Mouse (Mus musculus) heart, postnatal 0 days (tissue): ENCODE measurements around the gene 1700019D03Rik. TPM values are rescaled to one million over a fixed set of nuclear protein-coding genes. Genes with fewer than 3 reads are reported as not detected.

ENCODE experiments used
- ATAC-seq: fragments of 200-750 bp; cut with Nextera tagmentation; 2 replicates; pipeline ENCODE4 v1.8.0; 2017; ENCODE audit warnings: low read depth, moderate number of reproducible peaks, moderate library complexity; ENCODE audit not compliant: insufficient read depth
- DNase-seq: peaks from one replicate; pipeline ENCODE4 v3.0.0-alpha.2; 2016; ENCODE audit warnings: low spot score
- H3K27ac ChIP-seq: fragments of 300-500 bp; sonication (generic); 2 replicates; pipeline ENCODE4 v1.5.1; 2014; ENCODE audit warnings: low read depth, mild to moderate bottlenecking
- H3K27me3 ChIP-seq: fragments of 300-500 bp; sonication (generic); 2 replicates; pipeline ENCODE4 v1.6.1; 2014; ENCODE audit warnings: low read length, mixed read lengths; ENCODE audit not compliant: control insufficient read depth, insufficient read depth
- H3K36me3 ChIP-seq: fragments of 300-500 bp; sonication (generic); replicated peaks from 2 replicates; pipeline ENCODE4 v1.6.1; 2014; ENCODE audit warnings: low read length, mixed read lengths; ENCODE audit not compliant: control insufficient read depth, insufficient read depth
- H3K4me1 ChIP-seq: fragments of 300-500 bp; sonication (generic); 2 replicates; pipeline ENCODE4 v1.6.1; 2014; ENCODE audit warnings: antibody characterized with exemption; ENCODE audit not compliant: control insufficient read depth, insufficient read depth
- H3K4me2 ChIP-seq: fragments of 300-500 bp; sonication (generic); 2 replicates; pipeline ENCODE4 v1.6.1; 2014; ENCODE audit warnings: low read depth, mild to moderate bottlenecking, low read length, moderate library complexity
- H3K4me3 ChIP-seq: fragments of 300-500 bp; sonication (generic); 2 replicates; pipeline ENCODE4 v1.5.1; 2014; ENCODE audit warnings: low read depth, low read length
- H3K9ac ChIP-seq: fragments of 300-500 bp; sonication (generic); replicated peaks from 2 replicates; pipeline ENCODE4 v1.6.1; 2014; ENCODE audit warnings: low read depth, low read length, mixed read lengths
- H3K9me3 ChIP-seq: fragments of 300-500 bp; sonication (generic); replicated peaks from 2 replicates; pipeline ENCODE4 v1.6.1; 2016; ENCODE audit warnings: low read length; ENCODE audit not compliant: control insufficient read depth
- CTCF ChIP-seq: IDR thresholded peaks from 2 replicates; pipeline ENCODE4 v1.5.1; 2016; ENCODE audit warnings: antibody characterized with exemption, control low read depth, low read depth
- EP300 ChIP-seq: IDR thresholded peaks from 2 replicates; pipeline ENCODE4 v1.6.1; 2016; ENCODE audit warnings: antibody characterized with exemption, low read depth
- WGBS: fragments of 180-500 bp; shearing (Covaris S2); extraction: QIAGEN DNeasy Blood & Tissue Kit; methylation state at CpG from one replicate; pipeline ENCODE4 v1.1.7; 2014; 5-methylcytosine and 5-hydroxymethylcytosine counted together
- polyA plus RNA-seq: library from polyadenylated mRNA; unstranded; fragments of >200 nt; fragmentation: Nextera tagmentation; extraction: Ambion mirVana; gene quantifications from 2 replicates; pipeline ENCODE4 v1.2.1, GENCODE M21; 2015
- total RNA-seq: library from RNA; depleted of rRNA; stranded (reverse); fragments of >200 nt; gene quantifications from 2 replicates; pipeline ENCODE4 v1.2.3, GENCODE M21; 2014; ENCODE audit warnings: low replicate concordance

Gene 1700019D03Rik
- total and polyA plus RNA-seq, 2 experiments from 2014 or later, result 0.44 TPM; not detected in 1

GRCm38 (mm10) chr1:52971881-52972503 is 48.0 kb downstream of the 1700019D03Rik start:
- no peak overlapping the region for H3K4me2 ChIP-seq

GRCm38 (mm10) chr1:52964581-52964980 is 55.4 kb downstream of the 1700019D03Rik start:
- Histone ChIP-seq H3K9ac (no peak overlapping the region), H3K27ac (no peak overlapping the region), H3K9me3 (no peaks in the 10 kb centered on the region), H3K36me3 (no peaks in the 10 kb centered on the region), H3K4me3 (no peak overlapping the region), H3K27me3 (no peaks in the 10 kb centered on the region), H3K4me1 (no peaks in the 10 kb centered on the region), H3K4me2 (no peak overlapping the region)
- 66% methylated on average over 8 of the region's 8 CpGs for WGBS
- ATAC-seq (peak; percentile 27; the same call in 1 of the 2 replicates), DNase-seq (no peak)
- TF ChIP-seq CTCF, result no peak
- TF ChIP-seq EP300, result no peak

More at GRCm38 (mm10) chr1:52971881-52972503, 48.0 kb downstream of the 1700019D03Rik start:
- Histone ChIP-seq H3K9ac (no peak overlapping the region), H3K36me3 (no peaks in the 10 kb centered on the region), H3K27ac (no peak overlapping the region), H3K27me3 (no peaks in the 10 kb centered on the region), H3K4me1 (no peaks in the 10 kb centered on the region), H3K9me3 (no peaks in the 10 kb centered on the region), H3K4me3 (no peak overlapping the region)
- WGBS, result 84% methylated on average over 2 of the region's 2 CpGs
- DNase-seq, result no peak
- no peak for ATAC-seq
- TF ChIP-seq CTCF, result no peak
- no peak for TF ChIP-seq EP300

GRCm38 (mm10) chr1:52963097-52963496 is 56.9 kb downstream of the 1700019D03Rik start:
- no peak for TF ChIP-seq CTCF
- TF ChIP-seq EP300, result no peak
- DNase-seq (no peak), ATAC-seq (no peak)
- Histone ChIP-seq H3K4me3 (no peak overlapping the region), H3K27me3 (no peaks in the 10 kb centered on the region), H3K27ac (no peak overlapping the region), H3K4me1 (no peaks in the 10 kb centered on the region), H3K36me3 (no peaks in the 10 kb centered on the region), H3K9ac (no peak overlapping the region), H3K9me3 (no peaks in the 10 kb centered on the region), H3K4me2 (no peak overlapping the region)
- 66% methylated on average over 2 of the region's 2 CpGs for WGBS

- no peak overlapping the region for H3K4me2 ChIP-seq
- 57% methylated on average over 6 of the region's 6 CpGs for WGBS
Observed at GRCm38 (mm10) chr1:52960191-52960590, 59.8 kb downstream of the 1700019D03Rik start.

GRCm38 (mm10) chr1:52956746-52957145 is 63.2 kb downstream of the 1700019D03Rik start:
- no peak overlapping the region for H3K9ac ChIP-seq
- WGBS, result 69% methylated on average over 4 of the region's 4 CpGs
- peaks cover 4% of the 10 kb centered on the region; the same call in 1 of the 2 replicates for H3K4me1 ChIP-seq
- ATAC-seq, result no peak
- H3K4me3 ChIP-seq, result no peak overlapping the region
- H3K27me3 ChIP-seq, result 0 out of 2 replicates have a peak, but pooled peaks cover 4% of the 10 kb centered on the region
- no peak overlapping the region for H3K4me2 ChIP-seq
- TF ChIP-seq EP300 (no peak), CTCF (no peak)
- DNase-seq, result no peak
- H3K9me3 ChIP-seq, result no peaks in the 10 kb centered on the region
- H3K36me3 ChIP-seq, result no peaks in the 10 kb centered on the region
- H3K27ac ChIP-seq, result no peak overlapping the region

More at GRCm38 (mm10) chr1:52960191-52960590, 59.8 kb downstream of the 1700019D03Rik start:
- Histone ChIP-seq H3K9me3 (no peaks in the 10 kb centered on the region), H3K9ac (no peak overlapping the region), H3K4me3 (no peak overlapping the region), H3K36me3 (no peaks in the 10 kb centered on the region), H3K27ac (no peak overlapping the region), H3K27me3 (no peaks in the 10 kb centered on the region), H3K4me1 (no peaks in the 10 kb centered on the region)
- TF ChIP-seq CTCF, result no peak
- TF ChIP-seq EP300, result no peak
- DNase-seq (no peak), ATAC-seq (no peak)
